Mouse (Mus musculus) thymus, adult 18-20 months (tissue): ENCODE measurements around the gene 4930433I11Rik.
"Not testable (repeated sequence)": the region's sequence is repeated elsewhere in the genome, so short reads cannot be mapped to it uniquely, and the experiment has no call there.

ENCODE experiments used
- DNase-seq, 2 experiments: peaks; one replicate each; pipeline ENCODE4 v3.0.0; 2022; ENCODE audit warnings: mixed read lengths in 2 of 2

4930433I11Rik gene

GRCm38 (mm10) chr7:40987243-40987642 lies at the start of gene 4930433I11Rik:
TSS of gene 4930433I11Rik (plus strand) at chr7:40987543.
- DNase-seq: no peak

DNA sequence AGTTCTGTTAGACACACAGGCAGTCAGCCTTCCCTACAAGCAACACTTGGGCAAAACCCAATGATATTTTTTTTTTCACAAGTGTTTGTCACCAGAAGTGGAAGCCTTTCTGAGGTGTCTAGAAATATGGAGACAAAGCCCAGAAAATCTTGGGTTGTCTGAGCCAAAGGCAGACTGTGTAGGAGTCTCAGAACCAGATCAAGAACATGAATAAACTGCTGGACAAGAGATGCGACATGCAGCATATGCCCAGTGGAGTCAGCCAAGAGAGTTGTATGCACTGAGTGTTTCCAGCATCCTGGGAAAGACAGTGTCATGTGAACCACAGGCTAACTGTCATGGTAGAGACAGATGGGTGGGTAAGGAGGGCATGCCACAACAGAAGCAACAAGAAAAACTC lies 48.0 kb upstream of the 4930433I11Rik start:
- DNase-seq: no peak

- DNase-seq: no peak
Observed at GRCm38 (mm10) chr7:40942233-40942935, 45.0 kb upstream of the 4930433I11Rik start.

DNA sequence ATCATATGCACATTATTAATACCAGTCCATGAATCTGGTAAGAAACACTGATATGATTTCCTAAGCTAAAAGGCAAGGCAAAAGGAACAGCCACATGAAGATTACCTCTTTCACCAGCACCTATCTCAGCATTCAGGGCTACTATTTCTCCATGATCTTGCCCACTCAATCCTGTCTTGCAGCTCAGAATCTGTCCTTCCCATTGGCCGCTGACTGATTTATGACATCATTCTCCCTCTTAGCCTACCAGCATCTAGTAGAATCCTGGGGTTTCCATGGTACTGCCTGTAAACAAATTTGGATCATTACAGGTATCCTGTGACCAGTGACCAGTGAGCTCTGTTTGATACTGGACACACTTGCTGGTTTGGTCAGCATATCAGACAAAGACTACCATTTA lies 45.1 kb downstream of the 4930433I11Rik start, which contains the start of gene Gm4884:
Gm4884 (plus strand) TSS at position 301 of the 400 bp plus-strand sequence.
- DNase-seq: not testable (repeated sequence)

DNA sequence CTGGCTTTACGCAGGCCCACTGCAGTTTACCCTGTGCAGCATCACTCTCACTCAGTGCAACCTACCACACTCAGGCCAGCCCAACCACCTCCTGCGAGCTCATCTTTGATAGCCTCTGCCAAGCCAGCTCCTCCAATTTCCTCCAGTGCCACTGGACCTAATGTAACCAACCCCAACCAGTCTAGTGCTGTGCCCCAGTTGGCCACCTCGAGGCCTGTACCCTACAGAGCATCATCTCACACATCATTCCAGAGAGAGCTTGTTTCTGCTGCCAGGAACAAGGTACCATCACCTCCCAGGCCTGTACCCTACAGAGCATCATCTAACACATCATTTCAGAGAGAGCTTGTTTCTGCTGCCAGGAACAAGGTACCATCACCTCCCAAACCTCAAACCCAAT lies 56.7 kb downstream of the 4930433I11Rik start:
- not testable (repeated sequence) for DNase-seq
